Mouse (Mus musculus): ENCODE measurements around the gene Car15. TPM values are rescaled to one million over a fixed set of nuclear protein-coding genes. Genes with fewer than 3 reads are reported as not detected.

Car15 gene
- polyA plus RNA-seq, 1 experiment from 2014 or later = 4.8 TPM

- ATAC-seq (replicated peaks) = no peak
- H3K9me3 ChIP-seq = no peaks in the 10 kb centered on the region
- H3K27ac ChIP-seq (replicated peaks) = no peak overlapping the region
- H3K36me3 ChIP-seq = peaks cover 80% of the 10 kb centered on the region
- H3K4me2 ChIP-seq (replicated peaks) = no peak overlapping the region
- no peak overlapping the region for H3K4me3 ChIP-seq
- H3K9ac ChIP-seq (replicated peaks) = no peak overlapping the region
- H3K27me3 ChIP-seq = no peaks in the 10 kb centered on the region
- H3K4me1 ChIP-seq = no peaks in the 10 kb centered on the region
- 100% methylated on average over 1 of the region's 1 CpGs for WGBS
Observed at GRCm38 (mm10) chr16:17851860-17852259, 13.7 kb upstream of the Car15 start.

GRCm38 (mm10) chr16:17851331-17851730 lies 13.2 kb upstream of the Car15 start:
- H3K9me3 ChIP-seq = no peaks in the 10 kb centered on the region
- H3K27ac ChIP-seq (replicated peaks) = no peak overlapping the region
- no peaks in the 10 kb centered on the region for H3K27me3 ChIP-seq
- no peak overlapping the region for H3K4me3 ChIP-seq
- H3K4me2 ChIP-seq (replicated peaks) = no peak overlapping the region
- no peaks in the 10 kb centered on the region for H3K4me1 ChIP-seq
- no peak for ATAC-seq (replicated peaks)
- peaks cover 80% of the 10 kb centered on the region for H3K36me3 ChIP-seq
- WGBS = 96% methylated on average over 5 of the region's 5 CpGs
- no peak overlapping the region for H3K9ac ChIP-seq (replicated peaks)

- ATAC-seq (replicated peaks) = no peak
- H3K27ac ChIP-seq (replicated peaks) = no peak overlapping the region; the same call in 1 of the 2 replicates
- no peak overlapping the region for H3K9ac ChIP-seq (replicated peaks)
- WGBS = 88% methylated on average over 6 of the region's 6 CpGs
- no peaks in the 10 kb centered on the region for H3K27me3 ChIP-seq
- H3K4me2 ChIP-seq (replicated peaks) = no peak overlapping the region
- H3K4me3 ChIP-seq = no peak overlapping the region
- no peaks in the 10 kb centered on the region for H3K4me1 ChIP-seq
- H3K36me3 ChIP-seq = peaks cover 83% of the 10 kb centered on the region
- H3K9me3 ChIP-seq = no peaks in the 10 kb centered on the region
Observed at GRCm38 (mm10) chr16:17849486-17849885, 11.3 kb upstream of the Car15 start.

- Histone ChIP-seq H3K9me3 (no peaks in the 10 kb centered on the region), H3K27me3 (no peaks in the 10 kb centered on the region), H3K36me3 (peaks cover 83% of the 10 kb centered on the region), H3K27ac (replicated peaks) (peak overlapping the region; percentile 19; the same call in 1 of the 2 replicates), H3K9ac (replicated peaks) (no peak overlapping the region), H3K4me3 (no peak overlapping the region), H3K4me2 (replicated peaks) (no peak overlapping the region), H3K4me1 (no peaks in the 10 kb centered on the region)
- peak; percentile 62 for ATAC-seq (replicated peaks)
- 23% methylated on average over 1 of the region's 1 CpGs for WGBS
Observed at GRCm38 (mm10) chr16:17848928-17849327, 10.8 kb upstream of the Car15 start.

- no peak overlapping the region for H3K9ac ChIP-seq (replicated peaks)
- no peaks in the 10 kb centered on the region for H3K4me1 ChIP-seq
- H3K27ac ChIP-seq (replicated peaks) = peak overlapping the region; percentile 19; the same call in 1 of the 2 replicates
- WGBS = 96% methylated on average over 6 of the region's 6 CpGs
- no peaks in the 10 kb centered on the region for H3K27me3 ChIP-seq
- ATAC-seq (replicated peaks) = peak; percentile 12; the same call in 1 of the 2 replicates
- no peaks in the 10 kb centered on the region for H3K9me3 ChIP-seq
- peaks cover 85% of the 10 kb centered on the region for H3K36me3 ChIP-seq
- no peak overlapping the region for H3K4me3 ChIP-seq
- H3K4me2 ChIP-seq (replicated peaks) = no peak overlapping the region
Observed at GRCm38 (mm10) chr16:17848431-17848830, 10.3 kb upstream of the Car15 start.

GRCm38 (mm10) chr16:17843701-17844365 lies 5.7 kb upstream of the Car15 start:
- Histone ChIP-seq H3K9me3 (no peaks in the 10 kb centered on the region), H3K4me2 (replicated peaks) (no peak overlapping the region), H3K36me3 (peaks cover 78% of the 10 kb centered on the region), H3K27me3 (no peaks in the 10 kb centered on the region), H3K4me1 (no peaks in the 10 kb centered on the region), H3K4me3 (no peak overlapping the region), H3K27ac (replicated peaks) (no peak overlapping the region), H3K9ac (replicated peaks) (no peak overlapping the region)
- ATAC-seq (replicated peaks) = no peak
- 86% methylated on average over 10 of the region's 10 CpGs for WGBS

GRCm38 (mm10) chr16:17842437-17842836 lies 4.3 kb upstream of the Car15 start:
- Histone ChIP-seq H3K4me3 (no peak overlapping the region), H3K4me2 (replicated peaks) (no peak overlapping the region), H3K9me3 (no peaks in the 10 kb centered on the region), H3K27ac (replicated peaks) (no peak overlapping the region), H3K4me1 (no peaks in the 10 kb centered on the region), H3K9ac (replicated peaks) (no peak overlapping the region), H3K27me3 (no peaks in the 10 kb centered on the region), H3K36me3 (peaks cover 70% of the 10 kb centered on the region)
- no peak for ATAC-seq (replicated peaks)
- 94% methylated on average over 7 of the region's 7 CpGs for WGBS

- Histone ChIP-seq H3K4me1 (no peaks in the 10 kb centered on the region), H3K4me2 (replicated peaks) (no peak overlapping the region), H3K9ac (replicated peaks) (no peak overlapping the region), H3K4me3 (no peak overlapping the region), H3K27me3 (peaks cover 16% of the 10 kb centered on the region), H3K27ac (replicated peaks) (no peak overlapping the region), H3K36me3 (peaks cover 47% of the 10 kb centered on the region), H3K9me3 (no peaks in the 10 kb centered on the region)
- ATAC-seq (replicated peaks) = no peak
- WGBS = 72% methylated on average over 4 of the region's 4 CpGs
Observed at GRCm38 (mm10) chr16:17839976-17840375, 1.8 kb upstream of the Car15 start.

GRCm38 (mm10) chr16:17835481-17835880 lies 2.7 kb downstream of the Car15 start:
- no peaks in the 10 kb centered on the region for H3K9me3 ChIP-seq
- no peak overlapping the region for H3K9ac ChIP-seq (replicated peaks)
- peaks cover 13% of the 10 kb centered on the region for H3K4me1 ChIP-seq
- no peak overlapping the region for H3K27ac ChIP-seq (replicated peaks)
- WGBS = 44% methylated on average over 13 of the region's 13 CpGs
- no peak overlapping the region for H3K4me3 ChIP-seq
- ATAC-seq (replicated peaks) = no peak
- 0 out of 2 replicates have a peak, but pooled peaks cover 4% of the 10 kb centered on the region for H3K36me3 ChIP-seq
- H3K4me2 ChIP-seq (replicated peaks) = no peak overlapping the region
- peaks cover 57% of the 10 kb centered on the region for H3K27me3 ChIP-seq

GRCm38 (mm10) chr16:17834543-17834942 lies 3.6 kb downstream of the Car15 start:
- WGBS = 46% methylated on average over 7 of the region's 7 CpGs

GRCm38 (mm10) chr16:17833681-17834399 lies 4.3 kb downstream of the Car15 start:
- peak; percentile 74 for ATAC-seq (replicated peaks)
- under 1% methylated on average over 91 of the region's 103 CpGs for WGBS
- H3K27me3 ChIP-seq = peaks cover 59% of the 10 kb centered on the region

More at GRCm38 (mm10) chr16:17834543-17834942, 3.6 kb downstream of the Car15 start:
- peak overlapping the region; percentile 86 for H3K27ac ChIP-seq (replicated peaks)
- peaks cover 13% of the 10 kb centered on the region for H3K4me1 ChIP-seq
- H3K36me3 ChIP-seq = 0 out of 2 replicates have a peak, but pooled peaks cover 4% of the 10 kb centered on the region
- peaks cover 59% of the 10 kb centered on the region for H3K27me3 ChIP-seq
- peak overlapping the region; percentile 61 for H3K4me3 ChIP-seq
- peak overlapping the region; percentile 85 for H3K4me2 ChIP-seq (replicated peaks)
- H3K9me3 ChIP-seq = no peaks in the 10 kb centered on the region
- peak overlapping the region; percentile 64 for H3K9ac ChIP-seq (replicated peaks)
- ATAC-seq (replicated peaks) = peak; percentile 3; the same call in 1 of the 2 replicates

GRCm38 (mm10) chr16:17833321-17833680 lies 4.9 kb downstream of the Car15 start:
- Histone ChIP-seq H3K4me3 (peak overlapping the region; percentile 61), H3K9ac (replicated peaks) (peak overlapping the region; percentile 64), H3K4me2 (replicated peaks) (peak overlapping the region; percentile 85), H3K36me3 (no peaks in the 10 kb centered on the region), H3K9me3 (no peaks in the 10 kb centered on the region), H3K27me3 (peaks cover 59% of the 10 kb centered on the region), H3K27ac (replicated peaks) (peak overlapping the region; percentile 86), H3K4me1 (peaks cover 13% of the 10 kb centered on the region)
- peak; percentile 79 for ATAC-seq (replicated peaks)
- under 1% methylated on average over 37 of the region's 37 CpGs for WGBS

More at GRCm38 (mm10) chr16:17833681-17834399, 4.3 kb downstream of the Car15 start:
- peaks cover 13% of the 10 kb centered on the region for H3K4me1 ChIP-seq
- peak overlapping the region; percentile 61 for H3K4me3 ChIP-seq
- peak overlapping the region; percentile 85 for H3K4me2 ChIP-seq (replicated peaks)
- peak overlapping the region; percentile 64 for H3K9ac ChIP-seq (replicated peaks)
- H3K9me3 ChIP-seq = no peaks in the 10 kb centered on the region
- 0 out of 2 replicates have a peak, but pooled peaks cover 4% of the 10 kb centered on the region for H3K36me3 ChIP-seq
- H3K27ac ChIP-seq (replicated peaks) = peak overlapping the region; percentile 86
